Mouse (Mus musculus) lung, adult 2 months (tissue): ENCODE measurements around the gene D6Wsu163e.

Source experiments
- CTCF ChIP-seq: fragments of 200-500 bp; IDR thresholded peaks from 2 replicates; pipeline ENCODE4 v1.5.1; 2011; ENCODE audit warnings: mild to moderate bottlenecking, low read length, control low read depth; ENCODE audit not compliant: insufficient read depth
- POLR2A ChIP-seq: fragments of 200-500 bp; IDR thresholded peaks from 2 replicates; pipeline ENCODE4 v1.6.1; 2011; ENCODE audit warnings: low read depth, mild to moderate bottlenecking, control low read depth, low read length, borderline replicate concordance; ENCODE audit errors: extremely low read depth

GRCm38 (mm10) chr6:126996399-126996798 is 56.6 kb downstream of the D6Wsu163e start:
- TF ChIP-seq CTCF (no peak), POLR2A (no peak)
